Mouse (Mus musculus) brain, embryonic 14.5 days (tissue): ENCODE results near the gene Msi1. TPM values are rescaled to one million over a fixed set of nuclear protein-coding genes. Genes with fewer than 3 reads are reported as not detected.

Experiments used
- DNase-seq: peaks from one replicate; pipeline ENCODE4 v3.0.0-alpha.2; 2011; ENCODE audit warnings: low read depth
- CTCF ChIP-seq: fragments of 200-500 bp; IDR thresholded peaks from 2 replicates; pipeline ENCODE4 v1.5.1; 2012; ENCODE audit warnings: inconsistent platforms, mild to moderate bottlenecking, moderate library complexity, borderline replicate concordance; ENCODE audit not compliant: insufficient read depth, insufficient read length; ENCODE audit errors: extremely low read depth
- POLR2A ChIP-seq: fragments of 200-500 bp; IDR thresholded peaks from 2 replicates; pipeline ENCODE4 v1.6.1; 2012; ENCODE audit warnings: mild to moderate bottlenecking, inconsistent platforms, borderline replicate concordance; ENCODE audit not compliant: poor library complexity, insufficient read depth, insufficient read length, severe bottlenecking; ENCODE audit errors: extremely low read depth
- polyA plus RNA-seq: library from polyadenylated mRNA; depleted of rRNA; stranded (reverse); fragments of >200 nt; gene quantifications from 2 replicates; pipeline ENCODE4 v1.2.3, GENCODE M21; 2012

The Msi1 gene
- polyA plus RNA-seq, 1 experiment: 238 TPM

DNA sequence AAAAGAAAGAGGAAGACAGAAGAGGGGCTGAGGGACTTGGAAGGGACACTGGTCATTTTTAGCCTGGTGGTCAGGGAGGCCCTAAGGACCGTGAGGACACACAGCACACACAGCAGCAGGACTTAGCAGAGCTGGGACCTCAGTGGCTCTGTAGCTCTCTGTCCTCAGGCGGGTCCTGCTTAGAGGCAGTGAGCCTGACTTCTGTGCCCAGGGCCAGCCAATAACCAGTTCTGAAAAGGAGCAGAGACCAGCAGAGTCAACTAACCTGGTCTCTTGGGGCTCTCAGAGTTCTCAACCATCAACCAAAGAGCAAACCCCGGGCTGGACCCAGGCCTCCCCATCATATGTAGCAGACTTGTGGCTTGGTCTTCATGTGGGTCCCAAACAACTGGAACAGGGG lies 19.8 kb downstream of the Msi1 start:
- TF ChIP-seq POLR2A: no peak
- TF ChIP-seq CTCF: no peak
- DNase-seq: no peak

DNA sequence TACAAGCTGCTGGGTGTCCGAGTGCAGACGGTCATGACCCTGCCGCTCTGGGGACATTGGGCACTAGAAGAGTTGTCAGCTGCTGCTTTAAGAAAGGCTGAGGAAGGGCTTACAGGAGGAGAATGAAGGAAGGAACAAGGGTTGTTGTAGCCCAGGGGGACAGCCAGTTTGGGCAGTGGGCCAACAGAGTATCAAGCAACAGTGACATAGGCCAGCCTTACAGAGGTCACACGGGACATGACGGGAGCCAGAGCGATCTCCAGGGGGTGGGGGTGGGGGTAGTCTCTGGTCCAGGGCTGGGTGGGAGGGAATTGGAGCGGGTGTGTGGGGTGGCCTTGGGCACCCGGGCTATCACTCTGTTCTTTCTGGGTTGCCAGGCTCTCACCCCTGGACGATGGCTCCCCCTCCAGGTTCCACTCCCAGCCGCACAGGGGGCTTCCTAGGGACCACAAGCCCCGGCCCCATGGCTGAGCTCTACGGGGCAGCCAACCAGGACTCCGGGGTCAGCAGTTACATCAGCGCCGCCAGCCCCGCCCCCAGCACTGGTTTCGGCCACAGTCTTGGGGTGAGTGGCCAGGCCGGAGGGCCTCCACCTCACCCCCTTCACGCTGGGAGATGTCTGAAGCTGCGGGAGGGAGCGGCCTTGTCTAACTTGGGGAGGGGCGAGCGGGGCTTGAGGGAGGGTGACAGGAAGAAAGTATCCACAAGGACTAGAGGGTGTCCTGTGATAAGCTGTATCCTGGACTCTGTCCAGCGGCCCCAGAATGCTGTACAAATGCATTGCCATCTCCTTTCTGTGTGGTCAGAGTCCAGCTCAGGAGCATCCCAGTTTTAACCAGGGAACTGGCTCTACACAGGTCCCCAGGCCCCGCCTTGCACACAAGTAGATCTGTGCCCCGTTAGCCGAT lies 21.3 kb downstream of the Msi1 start:
- DNase-seq: no peak
- TF ChIP-seq POLR2A (no peak), CTCF (no peak)

DNA sequence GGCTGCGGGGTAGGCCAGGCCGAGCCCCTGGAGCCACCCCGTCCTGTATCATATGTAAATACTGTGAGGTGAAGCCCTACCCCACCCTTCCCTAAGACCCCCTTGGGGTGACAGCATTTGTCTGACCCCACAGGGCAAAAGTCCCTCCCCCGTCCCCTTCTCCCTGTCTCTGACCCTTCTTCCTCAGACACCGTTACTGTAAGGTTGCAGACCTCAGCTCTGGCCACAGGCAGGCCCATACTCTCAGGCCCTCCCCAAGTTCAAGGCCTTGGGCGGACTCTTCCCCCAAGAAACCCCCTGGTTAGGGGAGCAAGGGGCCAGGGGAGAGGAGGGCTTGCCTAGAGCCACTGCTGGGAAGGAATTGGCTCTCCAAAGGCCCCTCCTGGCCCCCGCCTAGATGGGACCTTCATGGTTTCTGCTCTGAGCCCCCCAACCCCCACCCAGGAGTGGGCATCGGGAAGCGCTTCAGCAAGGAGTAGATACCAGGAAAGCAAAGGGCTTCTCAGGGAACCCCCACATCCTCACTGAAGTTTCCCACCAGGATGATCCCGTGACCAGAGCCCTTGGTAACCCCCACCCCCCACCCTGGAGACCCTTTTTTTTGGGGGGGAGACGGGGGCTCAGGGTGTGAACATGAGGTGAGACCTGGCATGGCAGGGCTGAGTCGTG lies 25.2 kb downstream of the Msi1 start:
- TF ChIP-seq CTCF (no peak), POLR2A (no peak)
- no peak for DNase-seq

DNA sequence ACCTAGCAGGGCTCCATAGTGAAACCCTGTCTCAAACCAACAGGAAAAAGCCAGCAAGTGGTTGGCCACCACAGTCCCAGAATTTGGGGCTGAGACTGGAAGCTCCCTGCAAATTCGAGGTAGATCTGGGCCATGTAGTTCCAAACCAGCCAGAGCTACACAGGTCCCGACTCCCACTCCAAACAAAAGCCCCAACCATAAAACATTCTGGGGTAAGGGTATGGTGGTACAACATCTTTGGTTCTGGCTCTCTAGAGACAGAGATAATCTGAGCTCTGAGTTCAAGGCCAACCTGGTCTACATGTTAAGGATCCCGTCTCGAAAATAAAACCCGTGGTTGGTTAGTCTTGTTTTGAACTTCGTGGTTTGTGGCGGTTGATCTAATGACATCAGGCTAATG lies 26.4 kb downstream of the Msi1 start:
- DNase-seq: no peak
- no peak for TF ChIP-seq POLR2A
- TF ChIP-seq CTCF: no peak

DNA sequence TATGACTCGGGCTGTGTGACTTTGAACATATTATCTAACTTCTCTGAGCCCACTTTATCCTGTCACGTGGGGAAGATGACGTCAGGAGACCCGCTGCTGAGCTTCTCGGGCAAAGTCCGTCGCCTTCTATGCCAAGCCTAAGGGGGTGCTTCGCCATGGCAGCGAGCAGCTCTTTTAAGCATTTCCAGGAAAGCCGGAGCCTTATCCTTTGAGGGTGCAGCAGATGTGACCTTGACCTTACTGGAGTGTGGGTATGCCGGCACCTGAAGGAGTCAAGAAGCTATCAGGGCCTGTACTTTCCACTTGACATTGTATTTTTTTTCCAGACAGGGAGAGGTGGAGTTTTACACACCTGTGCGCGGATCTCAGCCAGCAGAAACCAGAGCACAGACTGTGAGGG lies 29.5 kb downstream of the Msi1 start:
- DNase-seq: no peak
- no peak for TF ChIP-seq CTCF
- no peak for TF ChIP-seq POLR2A

DNA sequence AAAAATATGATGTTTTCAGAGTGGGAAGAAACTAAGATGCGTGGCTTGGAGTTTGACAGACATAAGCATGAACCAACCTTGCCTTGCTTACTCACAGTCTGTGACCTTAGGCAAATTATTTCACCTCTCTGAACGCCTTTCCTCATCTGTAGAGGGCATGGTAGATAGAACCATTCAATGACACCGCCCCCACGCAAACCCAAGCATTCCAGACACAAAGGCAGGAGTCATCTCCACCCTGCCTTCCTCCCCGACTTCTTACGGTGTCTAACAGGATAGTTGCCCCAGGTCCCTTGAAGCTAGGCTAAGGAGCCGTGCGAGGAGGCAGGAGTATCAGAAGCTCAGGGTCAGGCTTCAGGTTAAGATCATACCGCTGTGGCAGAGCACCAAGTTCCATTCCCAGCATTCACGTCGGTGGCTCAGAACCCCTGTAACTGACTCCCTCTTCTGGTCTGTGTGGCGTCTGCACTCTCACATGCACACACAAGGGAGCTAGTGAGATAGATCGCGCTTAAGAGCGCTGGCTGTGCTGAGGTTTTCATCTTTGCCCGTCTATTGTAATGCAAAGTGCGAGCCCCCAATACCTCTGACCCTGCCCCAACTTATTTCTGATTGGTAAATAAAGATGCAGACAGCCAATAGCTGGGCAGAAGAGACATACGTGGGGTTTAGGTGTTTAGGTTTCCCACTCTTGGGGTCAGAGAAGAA lies 35.2 kb downstream of the Msi1 start:
- DNase-seq: no peak
- TF ChIP-seq CTCF (no peak), POLR2A (no peak)

DNA sequence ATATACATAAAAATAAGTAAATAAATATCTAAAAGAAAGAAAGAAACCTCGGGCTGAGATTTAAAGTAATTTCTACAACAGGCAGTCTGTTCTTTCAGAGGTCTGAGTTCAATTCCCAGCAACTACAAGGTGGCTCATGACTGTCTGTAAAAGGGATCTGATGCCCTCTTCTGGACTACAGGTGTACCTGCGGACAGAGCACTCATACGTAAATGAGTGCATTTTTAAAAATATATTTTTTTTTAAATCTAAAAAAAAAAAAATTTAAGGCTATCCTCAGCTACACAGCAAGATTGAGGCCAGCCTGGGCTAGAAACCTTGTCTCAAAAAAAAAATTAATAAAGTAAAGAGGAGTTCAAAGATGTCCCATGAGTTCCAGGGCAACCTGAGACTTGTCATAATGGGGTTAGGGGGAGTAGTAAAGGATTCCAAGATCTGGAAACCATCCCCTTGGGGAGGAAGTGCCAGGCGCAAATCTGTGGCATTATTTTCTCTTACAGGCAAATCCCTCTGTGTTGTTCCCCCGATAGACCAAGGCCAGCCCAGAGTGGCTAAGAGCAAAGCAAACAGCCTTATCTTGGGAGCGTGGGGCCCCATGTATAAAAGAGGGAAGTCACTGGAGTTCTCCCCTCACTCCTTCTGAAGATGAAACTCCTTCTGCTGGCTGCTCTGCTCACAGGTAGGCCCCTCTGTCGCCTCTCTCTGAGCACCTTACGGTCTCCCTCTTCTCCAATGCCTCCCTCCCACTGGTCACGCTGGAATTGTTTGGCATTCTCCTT lies 36.4 kb downstream of the Msi1 start, which contains the start of gene Pla2g1b:
Gene Pla2g1b, plus strand, starts transcription at position 621 of the 779 bp plus-strand sequence.
- peak; percentile 40 for DNase-seq
- peak; percentile 40; the same call in 1 of the 2 replicates for TF ChIP-seq CTCF
- TF ChIP-seq POLR2A: no peak

DNA sequence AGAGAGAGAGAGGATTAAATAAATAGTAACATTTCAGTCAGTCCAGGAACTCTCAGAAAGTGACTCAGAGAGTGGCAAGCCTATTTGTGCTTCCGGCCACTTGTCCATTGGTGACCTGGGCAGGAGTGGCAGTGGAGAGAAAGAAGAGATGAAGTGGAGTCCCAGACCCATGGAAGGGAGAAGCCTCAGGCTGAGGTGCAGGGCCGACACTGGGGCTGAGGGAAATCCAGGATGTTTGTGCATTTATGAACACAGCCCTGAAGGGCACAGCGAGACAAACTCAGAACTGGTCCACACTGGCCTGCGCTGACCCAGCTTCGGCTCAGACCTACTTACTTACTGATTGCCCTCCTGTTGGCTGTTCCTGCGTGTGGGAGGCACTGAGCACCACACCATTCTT lies 40.4 kb downstream of the Msi1 start:
- TF ChIP-seq CTCF (no peak), POLR2A (no peak)
- DNase-seq: no peak

DNA sequence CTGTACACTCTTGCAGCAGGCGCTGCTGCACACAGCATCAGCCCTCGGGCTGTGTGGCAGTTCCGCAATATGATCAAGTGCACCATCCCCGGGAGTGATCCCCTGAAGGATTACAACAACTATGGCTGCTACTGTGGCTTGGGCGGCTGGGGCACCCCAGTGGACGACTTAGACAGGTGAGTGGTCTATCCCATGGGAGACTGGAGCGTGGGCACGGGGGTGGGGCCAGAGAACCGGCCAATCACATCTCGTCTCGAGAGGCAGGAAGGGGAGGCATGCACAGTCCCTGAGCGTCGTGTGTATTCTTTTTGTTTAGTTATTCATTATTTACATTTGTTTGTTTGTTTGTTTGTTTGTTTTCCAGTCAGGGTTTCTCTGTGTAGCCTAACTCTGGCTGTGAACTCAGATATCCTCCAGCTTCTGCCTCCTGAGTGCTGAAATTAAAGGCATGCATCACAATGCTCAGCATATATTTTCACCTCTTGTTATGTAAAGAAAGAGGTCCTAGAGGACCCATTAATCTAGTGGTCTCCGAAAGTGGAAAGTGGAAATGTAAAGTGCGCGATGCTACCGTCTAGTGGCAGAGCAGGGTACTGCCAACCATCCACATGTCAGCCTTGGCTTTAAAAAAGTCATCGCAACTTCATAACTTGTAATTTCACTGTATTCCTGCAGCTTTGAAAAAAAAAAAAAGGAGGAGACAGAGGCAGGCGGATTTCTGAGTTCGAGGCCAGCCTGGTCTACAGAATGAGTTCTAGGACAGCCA lies 41.5 kb downstream of the Msi1 start:
- TF ChIP-seq POLR2A: no peak
- TF ChIP-seq CTCF: peak; percentile 87
- peak; percentile 65 for DNase-seq

DNA sequence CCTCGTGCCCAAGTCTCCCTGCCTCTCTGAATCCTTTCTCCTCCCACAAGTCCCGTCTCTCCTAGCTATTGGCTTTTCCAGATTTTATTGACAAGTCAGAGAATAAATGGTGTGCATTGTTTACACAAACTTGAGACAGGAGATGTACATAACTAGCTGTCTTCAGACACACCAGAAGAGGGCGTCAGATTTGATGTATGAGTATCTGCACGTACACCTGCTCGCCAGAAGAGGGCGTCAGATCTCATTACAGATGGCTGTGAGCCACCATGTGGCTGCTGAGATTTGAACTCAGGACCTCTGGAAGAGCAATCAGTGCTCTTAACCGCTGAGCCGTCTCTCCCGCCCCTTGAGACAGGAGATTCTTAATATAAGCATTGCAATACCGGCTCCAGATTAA lies 43.8 kb downstream of the Msi1 start:
- DNase-seq: no peak
- TF ChIP-seq CTCF: peak; percentile 4; the same call in 1 of the 2 replicates
- no peak for TF ChIP-seq POLR2A
